Mouse (Mus musculus) CH12.LX (cell line): ENCODE results near the gene H2-Aa. TPM values are rescaled to one million over a fixed set of nuclear protein-coding genes. Genes with fewer than 3 reads are reported as not detected.

Experiments
- DNase-seq: peaks from one replicate; pipeline ENCODE4 v3.0.0-alpha.2; 2013; ENCODE audit errors: extremely low read depth
- H3K27ac ChIP-seq: 2 replicates; pipeline ENCODE4 v1.5.1; 2012; ENCODE audit warnings: low read depth, mild to moderate bottlenecking, control low read depth, moderate library complexity; ENCODE audit not compliant: insufficient read depth
- H3K27me3 ChIP-seq: replicated peaks from 2 replicates; pipeline ENCODE3; 2012; ENCODE audit warnings: inconsistent platforms
- H3K36me3 ChIP-seq, 2 experiments: replicated peaks in 1 of 2; 2 replicates each; pipeline versions ENCODE3 to v1.6.1; 2012; ENCODE audit warnings: inconsistent platforms in 1 of 2, low read length in 1 of 2, mild to moderate bottlenecking in 1 of 2, mixed read lengths in 1 of 2, moderate library complexity in 1 of 2; ENCODE audit not compliant: control insufficient read depth in 1 of 2, insufficient read depth in 1 of 2
- H3K4me1 ChIP-seq, 2 experiments: 2 replicates each; pipeline ENCODE4 v1.6.1; 2012; ENCODE audit warnings: inconsistent platforms in 1 of 2, moderate library complexity in 1 of 2; ENCODE audit not compliant: insufficient read depth in 2 of 2, control insufficient read depth in 1 of 2
- H3K4me2 ChIP-seq: 2 replicates; pipeline ENCODE4 v1.6.1; 2012; ENCODE audit warnings: low read depth, mild to moderate bottlenecking, control low read depth; ENCODE audit not compliant: poor library complexity, insufficient read depth, severe bottlenecking
- H3K4me3 ChIP-seq, 3 experiments: fragments of 150-350 bp in 1 of 3; sonication (generic) in 1 of 3; replicated peaks in 1 of 3; 2 replicates each; pipeline versions ENCODE3 to v1.5.1; 2011 to 2012; ENCODE audit warnings: low read depth in 2 of 3, low read length in 2 of 3, mild to moderate bottlenecking in 2 of 3, moderate library complexity in 2 of 3, control low read depth in 1 of 3, improper control_type of control experiment in 1 of 3, inconsistent platforms in 1 of 3, mixed read lengths in 1 of 3; ENCODE audit not compliant: poor library complexity in 1 of 3
- H3K79me2 ChIP-seq: replicated peaks from 2 replicates; pipeline ENCODE4 v1.6.1; 2012; ENCODE audit warnings: mild to moderate bottlenecking, moderate library complexity; ENCODE audit not compliant: control insufficient read depth, poor library complexity, insufficient read depth, severe bottlenecking; ENCODE audit errors: extremely low read depth
- H3K9ac ChIP-seq: 2 replicates; pipeline ENCODE4 v1.6.1; 2012; ENCODE audit warnings: low read depth, mild to moderate bottlenecking, control low read depth, moderate library complexity; ENCODE audit not compliant: insufficient read depth
- H3K9me3 ChIP-seq: replicated peaks from 2 replicates; pipeline ENCODE3; 2012; ENCODE audit warnings: low read length, inconsistent platforms, mixed read lengths
- BHLHE40 ChIP-seq: IDR thresholded peaks from 2 replicates; pipeline ENCODE4 v1.6.1; 2011; ENCODE audit warnings: mild to moderate bottlenecking, low read depth, low read length, improper control_type of control experiment
- CHD1 ChIP-seq: IDR thresholded peaks from 2 replicates; pipeline ENCODE4 v1.6.1; 2012; ENCODE audit warnings: low read depth, low read length, improper control_type of control experiment, inconsistent platforms
- CTCF ChIP-seq, 2 experiments: IDR thresholded peaks in 1 of 2; conservative IDR thresholded peaks in 1 of 2; 2 replicates each; pipeline ENCODE4 v1.5.1; 2011 to 2012; ENCODE audit warnings: low read depth in 2 of 2, low read length in 2 of 2, improper control_type of control experiment in 1 of 2, inconsistent platforms in 1 of 2, mild to moderate bottlenecking in 1 of 2, moderate library complexity in 1 of 2
- ELF1 ChIP-seq: IDR thresholded peaks from 2 replicates; pipeline ENCODE4 v1.6.1; 2014; ENCODE audit warnings: low read depth, mild to moderate bottlenecking, inconsistent platforms, low read length, improper control_type of control experiment
- EP300 ChIP-seq: IDR thresholded peaks from 2 replicates; pipeline ENCODE4 v1.6.1; 2011; ENCODE audit warnings: low read length, improper control_type of control experiment
- GABPA ChIP-seq: IDR thresholded peaks from 2 replicates; pipeline ENCODE4 v1.6.1; 2012; ENCODE audit warnings: low read depth, low read length, improper control_type of control experiment, inconsistent platforms; ENCODE audit not compliant: insufficient replicate concordance
- IRF4 ChIP-seq: IDR thresholded peaks from 2 replicates; pipeline ENCODE4 v1.6.1; 2014; ENCODE audit warnings: low read depth, mild to moderate bottlenecking, inconsistent platforms, low read length, improper control_type of control experiment
- JUN ChIP-seq: IDR thresholded peaks from 2 replicates; pipeline ENCODE4 v1.6.1; 2011; ENCODE audit warnings: low read depth, mild to moderate bottlenecking, low read length, improper control_type of control experiment, moderate library complexity; ENCODE audit not compliant: insufficient read depth
- JUND ChIP-seq: conservative IDR thresholded peaks from 2 replicates; pipeline ENCODE4 v1.6.1; 2011; ENCODE audit warnings: low read depth, low read length, improper control_type of control experiment
- KAT2A ChIP-seq: IDR thresholded peaks from 2 replicates; pipeline ENCODE4 v1.6.1; 2012; ENCODE audit warnings: low read length, improper control_type of control experiment, inconsistent platforms; ENCODE audit not compliant: insufficient replicate concordance
- MAFK ChIP-seq: IDR thresholded peaks from 2 replicates; pipeline ENCODE4 v1.6.1; 2011; ENCODE audit warnings: low read length, improper control_type of control experiment; ENCODE audit not compliant: insufficient replicate concordance
- MAX ChIP-seq: IDR thresholded peaks from 2 replicates; pipeline ENCODE4 v1.6.1; 2011; ENCODE audit warnings: low read length, improper control_type of control experiment
- MEF2A ChIP-seq: IDR thresholded peaks from 2 replicates; pipeline ENCODE4 v1.6.1; 2014; ENCODE audit warnings: low read depth, mild to moderate bottlenecking, inconsistent platforms, low read length, improper control_type of control experiment, borderline replicate concordance
- MYC ChIP-seq: IDR thresholded peaks from 2 replicates; pipeline ENCODE4 v1.6.1; 2011; ENCODE audit warnings: low read depth, mild to moderate bottlenecking, improper control_type of control experiment, low read length
- NELFE ChIP-seq: IDR thresholded peaks from 2 replicates; pipeline ENCODE4 v1.6.1; 2011; ENCODE audit warnings: low read depth, low read length, improper control_type of control experiment
- NRF1 ChIP-seq: IDR thresholded peaks from 2 replicates; pipeline ENCODE4 v1.6.1; 2014; ENCODE audit warnings: low read depth, mild to moderate bottlenecking, inconsistent platforms, low read length, improper control_type of control experiment, moderate library complexity
- POLR2A ChIP-seq: IDR thresholded peaks from 2 replicates; pipeline ENCODE4 v1.6.1; 2011; ENCODE audit warnings: low read depth, mild to moderate bottlenecking, improper control_type of control experiment, low read length
- RAD21 ChIP-seq: IDR thresholded peaks from 2 replicates; pipeline ENCODE4 v1.6.1; 2011; ENCODE audit warnings: low read depth, mild to moderate bottlenecking, low read length, improper control_type of control experiment, moderate library complexity
- RCOR1 ChIP-seq: conservative IDR thresholded peaks from 2 replicates; pipeline ENCODE4 v1.6.1; 2012; ENCODE audit warnings: low read depth, mild to moderate bottlenecking, inconsistent platforms, low read length, improper control_type of control experiment
- SIN3A ChIP-seq: IDR thresholded peaks from 2 replicates; pipeline ENCODE4 v1.6.1; 2012; ENCODE audit warnings: low read length, improper control_type of control experiment, inconsistent platforms
- SMC3 ChIP-seq: IDR thresholded peaks from 2 replicates; pipeline ENCODE4 v1.6.1; 2011; ENCODE audit warnings: low read depth, low read length, improper control_type of control experiment
- TCF12 ChIP-seq: IDR thresholded peaks from 2 replicates; pipeline ENCODE4 v1.6.1; 2014; ENCODE audit warnings: low read depth, mild to moderate bottlenecking, inconsistent platforms, low read length, improper control_type of control experiment
- UBTF ChIP-seq: IDR thresholded peaks from 2 replicates; pipeline ENCODE4 v1.6.1; 2012; ENCODE audit warnings: low read depth, mild to moderate bottlenecking, inconsistent platforms, low read length, improper control_type of control experiment, moderate library complexity
- USF2 ChIP-seq: conservative IDR thresholded peaks from 2 replicates; pipeline ENCODE4 v1.6.1; 2011; ENCODE audit warnings: low read depth, low read length, improper control_type of control experiment
- ZC3H11A ChIP-seq: IDR thresholded peaks from 2 replicates; pipeline ENCODE4 v1.6.1; 2012; ENCODE audit warnings: low read depth, mild to moderate bottlenecking, inconsistent platforms, low read length, improper control_type of control experiment
- ZKSCAN1 ChIP-seq: IDR thresholded peaks from 2 replicates; pipeline ENCODE4 v1.6.1; 2012; ENCODE audit warnings: low read depth, inconsistent platforms, low read length, improper control_type of control experiment, borderline replicate concordance
- ZMIZ1 ChIP-seq: IDR thresholded peaks from 2 replicates; pipeline ENCODE4 v1.6.1; 2012; ENCODE audit warnings: low read depth, mild to moderate bottlenecking, inconsistent platforms, low read length, improper control_type of control experiment
- ZNF384 ChIP-seq: IDR thresholded peaks from 2 replicates; pipeline ENCODE4 v1.6.1; 2012; ENCODE audit warnings: low read depth, low read length, improper control_type of control experiment, inconsistent platforms
- dilution Hi-C: fragments of 300-500 bp; cut with MboI; formaldehyde crosslinking; loops from 2 replicates; pipeline ENCODE4 v1.14.3; 2020; ENCODE audit warnings: low sequenced_read_pairs; ENCODE audit not compliant: extremely low pct_unique_long_range_greater_than_20kb, extremely low pct_ligation_motif_present
- in situ Hi-C: fragments of 300-500 bp; cut with MboI; formaldehyde crosslinking; loops from 3 replicates; pipeline ENCODE4 v1.14.3; 2019; ENCODE audit warnings: low sequenced_read_pairs, low pct_ligation_motif_present, low pct_unique_long_range_greater_than_20kb, mixed read lengths
- polyA plus RNA-seq: library from polyadenylated mRNA; unstranded; fragments of >175 nt; gene quantifications from 2 replicates; pipeline ENCODE4 v1.2.1, GENCODE M21; 2012; ENCODE audit warnings: low read depth; ENCODE audit not compliant: insufficient read length
- total RNA-seq, 2 experiments: library from RNA; depleted of rRNA; stranded (reverse); fragments of 300-350 nt in 1 of 2; fragments of >200 nt in 1 of 2; gene quantifications; 2 replicates each; pipeline ENCODE4 v1.2.3; 2012 to 2014

The H2-Aa gene
- total and polyA plus RNA-seq, 3 experiments = 385 to 958 (median 488) TPM

DNA sequence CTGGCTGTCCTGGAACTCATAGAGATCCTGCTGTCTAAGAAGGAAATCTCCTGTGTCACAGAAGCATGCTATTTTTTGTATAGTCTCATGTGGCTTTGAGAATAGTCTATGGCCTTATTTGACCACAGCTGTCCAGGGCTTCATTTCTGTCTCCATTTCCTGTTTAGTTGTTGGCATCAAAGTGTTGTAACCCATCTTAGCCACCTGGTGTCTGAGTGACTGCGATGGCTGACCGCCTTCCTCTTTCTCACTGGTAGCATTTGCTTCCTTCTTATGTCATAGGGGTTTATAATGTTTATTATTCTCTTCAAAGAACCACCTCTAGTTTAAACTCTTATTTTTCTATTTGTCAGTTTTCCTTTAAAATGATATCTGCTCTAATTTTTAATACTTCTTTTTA lies 38.9 kb downstream of the H2-Aa start:
- peaks cover 0 to 23% of the 10 kb centered on the region in 2 experiments; a peak in 2 of 4 replicates for H3K4me1 ChIP-seq
- H3K4me3 ChIP-seq = no peak overlapping the region
- in situ Hi-C loops (loop anchor here (5.0 to 10.0 kb wide), 3 partner anchors 99 to 306 kb away; no protein-coding TSS in a partner anchor), dilution Hi-C loops (no loop called here)
- no peak for DNase-seq
- H3K9me3 ChIP-seq = no peaks in the 10 kb centered on the region
- H3K36me3 ChIP-seq = peaks cover 0 to 15% of the 10 kb centered on the region in 2 experiments
- no peak overlapping the region for H3K4me2 ChIP-seq
- no peaks in the 10 kb centered on the region for H3K27me3 ChIP-seq
- H3K27ac ChIP-seq = no peak overlapping the region
- no peak overlapping the region for H3K9ac ChIP-seq
- H3K79me2 ChIP-seq = no peaks in the 10 kb centered on the region
- TF ChIP-seq GABPA (no peak), BHLHE40 (no peak), ELF1 (peak; percentile 54; the same call in 1 of the 2 replicates), IRF4 (no peak), SIN3A (no peak), ZKSCAN1 (no peak), USF2 (no peak), JUN (no peak), MEF2A (no peak), CHD1 (no peak), EP300 (no peak), TCF12 (0 out of 2 replicates have a peak, but pooled peaks have one; percentile 13), RAD21 (peak; percentile 10), MYC (no peak), NELFE (no peak), POLR2A (no peak), RCOR1 (no peak), MAX (no peak), SMC3 (peak; percentile 40), UBTF (no peak), ZNF384 (no peak), ZC3H11A (no peak), JUND (no peak), MAFK (no peak), NRF1 (no peak), KAT2A (no peak), ZMIZ1 (no peak), CTCF (conservative IDR thresholded peaks at IDR 0.05 in 1 of 2, IDR thresholded peaks at IDR 0.05 in 1 of 2; ENCODE audit: low read depth in 2 of 2, low read length in 2 of 2) (peak in 1 of 2 experiments; percentile 45; a peak in 2 of 4 replicates)
- TF ChIP-seq, all 38 proteins: peak for 5
